Mouse (Mus musculus): ENCODE data around the gene Arhgap24.

GRCm38 (mm10) chr5:102750674-102751073 lies 269.5 kb downstream of the Arhgap24 start:
- TF ChIP-seq CTCF (IDR thresholded peaks at IDR 0.05; ENCODE audit: low read depth, low read length) (no peak), POLR2A (IDR thresholded peaks at IDR 0.05; ENCODE audit: extremely low read depth, insufficient read depth, low read length) (no peak)
